Mouse (Mus musculus) T-helper 17 cell (primary cell): ENCODE measurements around the gene Gm2381.
"Not testable (repeated sequence)": the region's sequence is repeated elsewhere in the genome, so short reads cannot be mapped to it uniquely, and the experiment has no call there.

Source experiments
- in situ Hi-C, 2 experiments: fragments of 300-600 bp; cut with MboI, MseI; formaldehyde crosslinking; loops; 1 replicate in 1 of 2; 2 replicates in 1 of 2; pipeline ENCODE4 v1.15.1; 2025; ENCODE audit warnings: high pct_unique_total_duplicates in 2 of 2

Gm2381 gene

DNA sequence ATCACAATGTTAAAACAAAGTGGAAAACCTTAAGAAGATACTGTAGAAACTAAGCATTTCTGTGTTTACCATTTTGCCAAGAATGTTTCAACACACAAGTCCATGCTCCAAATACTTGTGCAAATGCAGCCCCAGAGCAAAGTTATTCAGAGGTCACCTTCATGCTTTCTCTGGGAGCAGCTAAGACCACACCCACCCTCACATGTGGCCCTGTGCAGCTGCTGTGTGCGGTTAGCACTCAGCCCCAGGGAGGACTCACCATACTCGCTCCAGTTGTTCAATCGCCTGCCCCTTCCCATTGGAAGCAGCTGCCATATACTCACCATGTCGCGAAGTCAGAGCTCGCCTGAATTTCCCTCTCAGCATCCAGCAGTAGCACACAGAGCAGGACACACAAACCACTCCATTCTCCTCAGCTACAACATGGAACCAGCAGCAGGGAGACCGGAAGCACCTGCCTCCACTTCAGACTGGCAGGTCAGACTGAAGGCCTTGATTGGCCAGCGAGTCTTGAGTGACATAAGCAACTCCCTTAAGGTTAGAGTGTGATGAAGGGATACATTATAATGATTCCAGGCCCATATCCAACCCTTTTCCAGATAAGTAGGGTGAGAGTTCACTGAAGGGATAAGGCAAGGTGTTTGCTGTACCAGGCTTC, at the start of gene Gm2381:
Gm2381 (minus strand) TSS at position 434 of the 658 bp plus-strand sequence.
- in situ Hi-C loops: not testable (repeated sequence)

DNA sequence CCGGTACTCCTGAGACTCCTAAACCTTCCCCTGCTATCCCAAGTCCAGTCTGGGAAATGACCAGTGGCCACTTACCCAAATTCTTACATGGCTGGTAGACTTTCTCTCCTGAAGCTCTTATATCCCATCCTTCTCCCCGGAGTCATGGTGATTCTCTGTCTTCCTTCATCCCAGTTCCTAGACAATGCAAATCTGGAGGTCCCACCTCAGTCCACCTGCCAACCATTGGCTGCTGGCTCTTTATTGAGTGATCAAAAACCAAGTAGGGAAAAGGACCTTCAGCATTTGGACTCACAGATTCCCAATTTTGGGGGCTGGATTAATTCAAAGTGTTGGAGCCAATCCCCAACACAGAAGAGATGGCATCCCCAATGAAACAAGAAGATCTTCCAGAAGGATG, 31.0 kb upstream of the Gm2381 start:
- in situ Hi-C loops: loop anchor here in 1 of 2 experiments (5.0 kb wide), 1 partner anchor 154 kb away; no protein-coding TSS in a partner anchor

DNA sequence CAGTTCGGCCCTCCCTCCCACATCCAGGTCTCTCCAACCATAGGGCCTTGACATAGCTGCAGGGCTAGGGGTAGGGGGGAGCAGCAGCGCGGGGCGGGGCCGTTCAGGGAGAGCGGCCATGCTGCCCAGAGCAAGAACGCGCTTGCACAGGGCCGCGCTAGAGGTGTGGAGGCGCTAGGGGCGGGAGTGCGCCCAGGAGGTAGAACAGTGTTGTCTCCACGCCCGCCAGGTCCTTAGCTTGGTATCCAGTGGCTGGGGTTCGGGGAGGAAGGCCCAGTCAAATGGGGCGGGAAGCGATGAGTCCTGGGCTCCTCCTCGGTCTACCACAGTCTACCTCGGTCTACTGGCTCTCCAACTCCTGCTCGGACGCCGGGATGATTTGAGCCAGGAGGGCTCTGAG, 11.1 kb upstream of the Gm2381 start:
- in situ Hi-C loops: loop anchor here (5.0 kb wide), 2 partner anchors 126 to 131 kb away; no protein-coding TSS in a partner anchor

DNA sequence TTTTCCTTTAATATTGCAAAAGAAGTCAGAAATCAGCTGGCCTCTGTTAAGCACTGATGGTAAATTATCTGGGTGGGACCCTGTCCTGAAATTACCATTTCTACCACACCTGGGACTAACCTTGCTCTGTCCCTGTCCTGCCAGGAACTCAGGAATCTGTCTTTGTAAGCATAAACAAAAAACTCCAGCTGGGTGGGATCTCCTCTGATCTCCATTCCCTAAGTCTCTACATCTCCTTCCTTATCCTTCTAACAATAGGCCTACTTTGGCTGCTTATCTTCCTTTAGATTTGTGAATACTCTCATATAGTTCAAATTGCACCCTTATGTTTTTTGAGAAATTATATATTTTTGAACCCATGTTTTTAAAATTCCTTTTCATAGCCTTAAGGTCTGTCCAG, 28.7 kb downstream of the Gm2381 start:
- in situ Hi-C loops: not testable (repeated sequence)

DNA sequence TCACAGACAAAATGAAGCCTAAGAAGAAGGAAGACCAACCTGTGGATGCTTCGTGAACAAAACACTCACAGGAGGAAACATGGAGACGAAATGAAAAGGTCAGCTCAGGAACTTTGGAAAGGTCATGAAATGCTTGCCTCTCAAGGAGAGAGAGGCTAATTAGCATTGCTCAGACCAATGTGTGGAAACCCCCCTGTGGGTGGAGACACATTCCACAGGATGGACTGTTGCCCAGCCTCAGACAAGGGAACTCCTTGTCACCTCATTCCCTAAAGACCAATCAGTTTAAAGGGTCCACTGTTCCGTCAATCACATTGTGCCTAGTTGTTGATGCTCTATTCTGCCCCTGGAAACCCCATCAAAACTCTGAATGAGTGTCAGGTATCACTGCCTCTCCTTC, 34.8 kb downstream of the Gm2381 start:
- in situ Hi-C loops: no loop called here

DNA sequence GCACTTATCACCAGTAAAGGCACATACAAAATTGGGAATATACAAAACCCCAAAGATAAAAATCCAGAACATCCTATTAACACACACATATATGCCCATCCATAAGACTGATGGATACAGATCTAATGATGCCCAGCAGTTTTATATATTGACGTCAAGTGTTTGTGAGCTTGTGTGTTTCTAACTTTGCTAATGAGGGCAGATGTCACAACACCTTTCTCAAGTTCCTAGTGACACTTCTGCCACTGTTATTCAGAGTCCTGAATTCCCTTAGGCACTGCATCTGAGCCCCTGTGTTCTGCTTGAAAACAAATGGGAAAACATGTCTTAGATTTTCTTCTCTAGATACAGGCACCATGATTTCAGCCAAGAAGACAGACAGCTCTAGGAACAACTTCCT, 73.6 kb downstream of the Gm2381 start, which contains the start of gene Vmn2r62:
Vmn2r62 (minus strand) TSS at position 101 of the 400 bp plus-strand sequence.
- in situ Hi-C loops: not testable (repeated sequence)
